Mouse (Mus musculus) MEL (cell line): ENCODE results near the gene Dedd. TPM values are rescaled to one million over a fixed set of nuclear protein-coding genes. Genes with fewer than 3 reads are reported as not detected.
A peak's percentile ranks its signal among the peaks of the same experiment; 100 is the strongest.

Experiments used
- DNase-seq: peaks from one replicate; pipeline ENCODE4 v3.0.0; 2011; ENCODE audit warnings: low read depth, low spot score
- H3K27ac ChIP-seq: 2 replicates; pipeline ENCODE4 v1.5.1; 2012; ENCODE audit warnings: low read depth, mild to moderate bottlenecking, control low read depth, low read length, moderate library complexity; ENCODE audit not compliant: control insufficient read depth
- H3K27me3 ChIP-seq, 2 experiments: fragments of 150-350 bp in 1 of 2; sonication (generic) in 1 of 2; 2 replicates each; pipeline ENCODE4 v1.6.1; 2012; ENCODE audit warnings: low read length in 2 of 2, mild to moderate bottlenecking in 2 of 2, improper control_type of control experiment in 1 of 2, moderate library complexity in 1 of 2; ENCODE audit not compliant: insufficient read depth in 2 of 2, control insufficient read depth in 1 of 2
- H3K36me3 ChIP-seq, 2 experiments: 2 replicates each; pipeline ENCODE4 v1.6.1; 2012 to 2014; ENCODE audit warnings: low read length in 2 of 2, improper control_type of control experiment in 1 of 2, inconsistent platforms in 1 of 2, mild to moderate bottlenecking in 1 of 2; ENCODE audit not compliant: insufficient read depth in 2 of 2, control insufficient read depth in 1 of 2
- H3K4me1 ChIP-seq, 2 experiments: fragments of 150-350 bp in 1 of 2; sonication (generic) in 1 of 2; 2 replicates each; pipeline ENCODE4 v1.6.1; 2012; ENCODE audit warnings: low read length in 2 of 2, improper control_type of control experiment in 1 of 2, mild to moderate bottlenecking in 1 of 2; ENCODE audit not compliant: insufficient read depth in 2 of 2, control insufficient read depth in 1 of 2
- H3K4me3 ChIP-seq, 2 experiments: fragments of 150-350 bp in 1 of 2; sonication (generic) in 1 of 2; 2 replicates each; pipeline ENCODE4 v1.5.1; 2012; ENCODE audit warnings: low read depth in 2 of 2, low read length in 2 of 2, mild to moderate bottlenecking in 2 of 2, moderate library complexity in 2 of 2, control low read depth in 1 of 2, improper control_type of control experiment in 1 of 2; ENCODE audit not compliant: control insufficient read depth in 1 of 2, insufficient read depth in 1 of 2
- H3K79me2 ChIP-seq: 2 replicates; pipeline ENCODE4 v1.6.1; 2012; ENCODE audit warnings: mild to moderate bottlenecking, low read length, moderate library complexity; ENCODE audit not compliant: control insufficient read depth, poor library complexity, insufficient read depth
- H3K9ac ChIP-seq: 2 replicates; pipeline ENCODE4 v1.6.1; 2012; ENCODE audit warnings: low read depth, mild to moderate bottlenecking, control low read depth, low read length, moderate library complexity; ENCODE audit not compliant: control insufficient read depth, poor library complexity, severe bottlenecking
- H3K9me3 ChIP-seq: fragments of 150-350 bp; sonication (generic); replicated peaks from 2 replicates; pipeline ENCODE4 v1.6.1; 2012; ENCODE audit warnings: mild to moderate bottlenecking, low read length, improper control_type of control experiment, moderate library complexity; ENCODE audit not compliant: insufficient read depth
- CHD2 ChIP-seq: IDR thresholded peaks from 2 replicates; pipeline ENCODE4 v1.6.1; 2011; ENCODE audit warnings: low read length, improper control_type of control experiment
- CTCF ChIP-seq, 3 experiments: IDR thresholded peaks in 2 of 3; conservative IDR thresholded peaks in 1 of 3; 2 replicates each; pipeline ENCODE4 v1.5.1; 2011 to 2012; ENCODE audit warnings: low read length in 3 of 3, low read depth in 2 of 3, mild to moderate bottlenecking in 2 of 3, improper control_type of control experiment in 1 of 3, inconsistent platforms in 1 of 3, mixed read lengths in 1 of 3, moderate library complexity in 1 of 3; ENCODE audit not compliant: control insufficient read depth in 1 of 3, insufficient read depth in 1 of 3, poor library complexity in 1 of 3, severe bottlenecking in 1 of 3
- EP300 ChIP-seq, 2 experiments: IDR thresholded peaks; 2 replicates each; pipeline ENCODE4 v1.6.1; 2011; ENCODE audit warnings: improper control_type of control experiment in 2 of 2, low read length in 2 of 2, low read depth in 1 of 2, mild to moderate bottlenecking in 1 of 2
- GATA1 ChIP-seq: IDR thresholded peaks from 2 replicates; pipeline ENCODE4 v1.6.1; 2011; ENCODE audit warnings: low read depth, low read length, improper control_type of control experiment
- MAX ChIP-seq: IDR thresholded peaks from 2 replicates; pipeline ENCODE4 v1.6.1; 2011; ENCODE audit warnings: low read length, improper control_type of control experiment
- MYB ChIP-seq: IDR thresholded peaks from 2 replicates; pipeline ENCODE4 v1.6.1; 2011; ENCODE audit warnings: mild to moderate bottlenecking, low read depth, low read length, improper control_type of control experiment
- MYC ChIP-seq: IDR thresholded peaks from 2 replicates; pipeline ENCODE4 v1.6.1; 2011; ENCODE audit warnings: low read depth, mild to moderate bottlenecking, low read length, improper control_type of control experiment, moderate library complexity
- POLR2AphosphoS2 ChIP-seq: IDR thresholded peaks from 2 replicates; pipeline ENCODE4 v1.6.1; 2011; ENCODE audit warnings: low read length, improper control_type of control experiment
- RAD21 ChIP-seq: IDR thresholded peaks from 2 replicates; pipeline ENCODE4 v1.6.1; 2011; ENCODE audit warnings: mild to moderate bottlenecking, low read depth, low read length, improper control_type of control experiment
- SIN3A ChIP-seq: IDR thresholded peaks from 2 replicates; pipeline ENCODE4 v1.6.1; 2012; ENCODE audit warnings: low read length, improper control_type of control experiment, inconsistent platforms
- UBTF ChIP-seq: IDR thresholded peaks from 2 replicates; pipeline ENCODE4 v1.6.1; 2012; ENCODE audit warnings: low read depth, mild to moderate bottlenecking, inconsistent platforms, low read length, improper control_type of control experiment, moderate library complexity, borderline replicate concordance; ENCODE audit not compliant: insufficient read depth
- USF2 ChIP-seq, 2 experiments: IDR thresholded peaks; 2 replicates each; pipeline ENCODE4 v1.6.1; 2011 to 2012; ENCODE audit warnings: improper control_type of control experiment in 2 of 2, low read length in 2 of 2, borderline replicate concordance in 1 of 2, inconsistent platforms in 1 of 2, low read depth in 1 of 2, mild to moderate bottlenecking in 1 of 2; ENCODE audit not compliant: insufficient read depth in 1 of 2
- ZMIZ1 ChIP-seq: IDR thresholded peaks from 2 replicates; pipeline ENCODE4 v1.6.1; 2012; ENCODE audit warnings: low read depth, mild to moderate bottlenecking, inconsistent platforms, low read length, improper control_type of control experiment, moderate library complexity
- ZNF384 ChIP-seq: IDR thresholded peaks from 2 replicates; pipeline ENCODE4 v1.6.1; 2012; ENCODE audit warnings: low read depth, mild to moderate bottlenecking, inconsistent platforms, low read length, improper control_type of control experiment
- polyA plus RNA-seq, 2 experiments: library from polyadenylated mRNA; stranded (reverse) in 1 of 2; unstranded in 1 of 2; fragments of >175 nt in 1 of 2; fragments of >200 nt in 1 of 2; gene quantifications; 2 replicates each; pipeline versions ENCODE4 v1.2.1 to v1.2.4; 2012; ENCODE audit warnings: low replicate concordance in 2 of 2, low read depth in 1 of 2; ENCODE audit not compliant: insufficient read length in 2 of 2, insufficient read depth in 1 of 2, missing spikeins in 1 of 2
- total RNA-seq: library from RNA; depleted of rRNA; stranded (reverse); fragments of 300-350 nt; gene quantifications from 2 replicates; pipeline ENCODE4 v1.2.3, GENCODE M21; 2012

The Dedd gene
- total and polyA plus RNA-seq, 3 experiments, result 28.7 to 44.9 TPM; not detected in 1

DNA sequence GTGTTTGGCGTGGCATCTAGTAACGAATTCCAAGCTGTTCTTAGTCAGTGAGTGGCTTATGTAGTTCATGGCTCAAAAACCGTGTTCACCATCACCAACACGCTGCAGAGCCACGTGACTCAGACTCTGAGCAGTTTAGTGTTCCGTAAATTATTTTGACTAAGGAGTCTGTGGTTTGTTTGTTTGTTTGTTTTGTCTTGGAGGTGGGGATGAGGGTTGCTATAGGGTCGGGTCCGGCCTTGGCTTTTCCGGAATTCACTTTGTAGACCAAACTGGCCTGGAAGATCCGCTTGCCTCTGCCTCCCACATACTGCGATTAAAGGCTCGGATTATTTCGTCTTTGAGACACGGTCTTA is 17.1 kb downstream of the Dedd start (continued):
- TF ChIP-seq USF2 (IDR thresholded peaks at IDR 0.05; ENCODE audit: borderline replicate concordance in 1 of 2, insufficient read depth in 1 of 2, low read depth in 1 of 2, low read length in 2 of 2), result peak in 1 of 2 experiments; percentile 57; a peak in 2 of 4 replicates
- no peak for TF ChIP-seq POLR2AphosphoS2
- TF ChIP-seq SIN3A, result no peak
- TF ChIP-seq CHD2, result no peak
- TF ChIP-seq EP300 (IDR thresholded peaks at IDR 0.05; ENCODE audit: low read depth in 1 of 2, low read length in 2 of 2), result no peak
- no peak for TF ChIP-seq ZMIZ1
- no peak for TF ChIP-seq MYB
- TF ChIP-seq UBTF, result no peak

- DNase-seq, result no peak
- Histone ChIP-seq H3K4me3 (no peak overlapping the region), H3K9me3 (no peaks in the 10 kb centered on the region), H3K27me3 (no peaks in the 10 kb centered on the region), H3K27ac (no peak overlapping the region), H3K36me3 (peaks cover 0 to 20% of the 10 kb centered on the region in 2 experiments; a peak in 2 of 4 replicates), H3K9ac (no peak overlapping the region), H3K4me1 (peaks cover 6 to 13% of the 10 kb centered on the region in 2 experiments; a peak in 3 of 4 replicates), H3K79me2 (peaks cover 74% of the 10 kb centered on the region)
- TF ChIP-seq CHD2, result no peak
- TF ChIP-seq MAX, result no peak
- no peak for TF ChIP-seq ZNF384
- TF ChIP-seq EP300 (IDR thresholded peaks at IDR 0.05; ENCODE audit: low read depth in 1 of 2, low read length in 2 of 2), result no peak
- TF ChIP-seq CTCF (IDR thresholded peaks at IDR 0.05 in 2 of 3, conservative IDR thresholded peaks at IDR 0.05 in 1 of 3; ENCODE audit: control insufficient read depth in 1 of 3, insufficient read depth in 1 of 3, low read depth in 2 of 3, low read length in 3 of 3, poor library complexity in 1 of 3, severe bottlenecking in 1 of 3), result no peak
- TF ChIP-seq MYC, result no peak
Observed at GRCm38 (mm10) chr1:171348665-171349064, 19.7 kb downstream of the Dedd start.

GRCm38 (mm10) chr1:171349210-171349609 is 20.3 kb downstream of the Dedd start:
- H3K4me3 ChIP-seq, result no peak overlapping the region
- peaks cover 0 to 19% of the 10 kb centered on the region in 2 experiments; a peak in 2 of 4 replicates for H3K36me3 ChIP-seq
- H3K9ac ChIP-seq, result no peak overlapping the region
- H3K27ac ChIP-seq, result no peak overlapping the region
- peaks cover 76% of the 10 kb centered on the region for H3K79me2 ChIP-seq
- no peak for TF ChIP-seq UBTF
- TF ChIP-seq ZMIZ1, result no peak
- no peak for TF ChIP-seq RAD21
- no peak for TF ChIP-seq GATA1
- H3K27me3 ChIP-seq, result no peaks in the 10 kb centered on the region
- peaks cover 6 to 12% of the 10 kb centered on the region in 2 experiments; a peak in 3 of 4 replicates for H3K4me1 ChIP-seq
- no peaks in the 10 kb centered on the region for H3K9me3 ChIP-seq
- DNase-seq, result no peak
